Mouse (Mus musculus) liver, embryonic 12.5 days (tissue): Measurements from ENCODE around the gene Mei1. TPM values are rescaled to one million over a fixed set of nuclear protein-coding genes. Genes with fewer than 3 reads are reported as not detected.
A peak's percentile ranks its signal among the peaks of the same experiment; 100 is the strongest.

Experiments
- ATAC-seq: fragments of 200-750 bp; cut with Nextera tagmentation; 2 replicates; pipeline ENCODE4 v1.8.0; 2017; ENCODE audit warnings: moderate number of reproducible peaks, mild to moderate bottlenecking, moderate library complexity
- H3K27ac ChIP-seq: fragments of 300-500 bp; sonication (generic); 2 replicates; pipeline ENCODE4 v1.5.1; 2016; ENCODE audit warnings: mild to moderate bottlenecking
- H3K27me3 ChIP-seq: fragments of 300-500 bp; sonication (generic); replicated peaks from 2 replicates; pipeline ENCODE4 v1.6.1; 2016; ENCODE audit warnings: mild to moderate bottlenecking, moderate library complexity
- H3K36me3 ChIP-seq: fragments of 300-500 bp; sonication (generic); 2 replicates; pipeline ENCODE4 v1.6.1; 2016; ENCODE audit warnings: mild to moderate bottlenecking, moderate library complexity
- H3K4me1 ChIP-seq: fragments of 300-500 bp; sonication (generic); 2 replicates; pipeline ENCODE4 v1.6.1; 2016
- H3K4me2 ChIP-seq: fragments of 300-500 bp; sonication (generic); 2 replicates; pipeline ENCODE4 v1.6.1; 2016; ENCODE audit warnings: mild to moderate bottlenecking, moderate library complexity
- H3K4me3 ChIP-seq: fragments of 300-500 bp; sonication (generic); 2 replicates; pipeline ENCODE4 v1.5.1; 2016; ENCODE audit warnings: mild to moderate bottlenecking, moderate library complexity
- H3K9ac ChIP-seq: fragments of 300-500 bp; sonication (generic); 2 replicates; pipeline ENCODE4 v1.6.1; 2016; ENCODE audit warnings: mild to moderate bottlenecking, moderate library complexity
- H3K9me3 ChIP-seq: fragments of 300-500 bp; sonication (generic); replicated peaks from 2 replicates; pipeline ENCODE4 v1.6.1; 2016; ENCODE audit warnings: mild to moderate bottlenecking, moderate library complexity
- WGBS: fragments of 180-500 bp; shearing (Covaris S2); methylation state at CpG from one replicate; pipeline ENCODE4 v1.1.7; 2016; ENCODE audit not compliant: insufficient replicate concordance; 5-methylcytosine and 5-hydroxymethylcytosine counted together
- polyA plus RNA-seq: library from polyadenylated mRNA; unstranded; fragments of >200 nt; fragmentation: Nextera tagmentation; extraction: Ambion mirVana; gene quantifications from 2 replicates; pipeline ENCODE4 v1.2.1, GENCODE M21; 2016

Gene Mei1
- polyA plus RNA-seq, 1 experiment from 2014 or later: not detected

DNA sequence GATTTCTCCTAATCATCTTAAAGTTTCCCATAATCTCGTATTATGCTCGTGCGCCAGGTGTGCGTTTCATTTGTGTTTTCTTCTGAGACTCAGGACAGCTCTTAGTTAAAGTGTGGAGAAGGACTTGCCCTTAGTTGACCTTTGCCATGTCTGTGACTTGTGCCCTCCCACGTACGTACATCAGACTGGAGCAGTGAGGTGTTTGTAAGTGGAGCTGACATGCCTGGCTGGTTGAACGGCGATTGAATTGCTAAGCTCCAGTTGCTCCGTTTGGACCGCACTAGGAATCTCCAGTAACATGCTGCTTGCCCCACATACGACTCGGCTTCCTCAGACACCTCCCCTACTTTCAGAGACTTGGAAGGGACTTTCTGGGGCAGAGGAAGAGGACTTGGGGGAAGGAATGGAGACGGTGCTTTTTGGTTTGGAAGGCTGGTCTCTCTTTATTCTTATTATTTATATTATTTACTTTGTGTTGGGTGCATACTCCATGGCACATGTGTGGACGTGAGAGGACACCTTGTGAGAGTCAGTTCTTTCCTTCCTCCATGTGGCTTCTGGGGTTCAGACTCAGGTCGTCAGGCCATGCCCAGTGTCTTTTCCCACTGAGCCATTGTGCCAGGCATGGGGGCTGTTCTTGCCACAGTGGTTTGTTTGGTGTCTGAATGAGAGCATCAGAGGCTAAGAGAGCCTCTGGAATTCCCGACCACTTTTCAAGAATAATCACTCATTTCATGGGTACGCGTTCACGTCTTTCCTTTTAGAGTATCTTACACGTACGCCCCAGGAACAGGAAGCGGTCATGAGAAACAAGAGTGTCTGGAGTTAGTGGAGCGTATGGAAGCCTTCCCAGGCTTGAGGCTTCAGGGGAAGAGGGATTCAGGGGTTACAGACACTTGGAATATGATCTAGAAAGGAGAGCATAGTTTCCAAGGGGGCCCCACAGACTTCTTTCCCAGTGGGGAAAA lies 97.7 kb downstream of the Mei1 start:
- no peak overlapping the region for H3K9ac ChIP-seq
- H3K4me2 ChIP-seq: no peak overlapping the region
- no peak for ATAC-seq
- H3K9me3 ChIP-seq: no peaks in the 10 kb centered on the region
- H3K27ac ChIP-seq: peak overlapping the region; percentile 96; the same call in 1 of the 2 replicates
- H3K36me3 ChIP-seq: peaks cover 38% of the 10 kb centered on the region
- no peak overlapping the region for H3K4me3 ChIP-seq
- peaks cover 67% of the 10 kb centered on the region for H3K4me1 ChIP-seq
- 85% methylated on average over 23 of the region's 23 CpGs for WGBS
- H3K27me3 ChIP-seq: no peaks in the 10 kb centered on the region

DNA sequence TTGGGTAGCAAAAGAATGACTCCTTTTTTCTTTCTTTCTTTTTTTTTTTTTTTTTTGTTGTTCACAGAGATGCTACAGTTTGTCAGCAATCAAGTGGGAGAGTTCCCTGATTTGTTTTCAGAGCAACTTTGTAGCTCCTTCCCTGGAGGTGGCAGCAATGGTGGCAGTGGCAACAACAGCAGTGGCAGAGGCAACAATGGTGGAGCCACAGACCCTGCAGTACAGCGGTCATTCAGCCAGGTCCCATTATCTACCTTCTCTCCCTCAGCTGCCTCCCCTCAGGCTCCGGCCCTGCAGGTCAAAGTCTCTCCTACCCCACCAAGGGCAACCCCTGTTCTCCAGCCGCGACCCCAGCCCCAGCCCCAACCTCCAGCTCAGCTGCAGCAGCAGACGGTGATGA lies 99.9 kb downstream of the Mei1 start:
- Histone ChIP-seq H3K4me1 (peaks cover 45% of the 10 kb centered on the region), H3K4me2 (no peak overlapping the region), H3K27me3 (no peaks in the 10 kb centered on the region), H3K4me3 (no peak overlapping the region), H3K36me3 (peaks cover 59% of the 10 kb centered on the region), H3K9ac (no peak overlapping the region), H3K27ac (no peak overlapping the region), H3K9me3 (no peaks in the 10 kb centered on the region)
- ATAC-seq: no peak
- WGBS: 87% methylated on average over 5 of the region's 5 CpGs

GRCm38 (mm10) chr15:82170437-82171377 lies 100.9 kb downstream of the Mei1 start:
- Histone ChIP-seq H3K4me2 (no peak overlapping the region), H3K27ac (no peak overlapping the region)

DNA sequence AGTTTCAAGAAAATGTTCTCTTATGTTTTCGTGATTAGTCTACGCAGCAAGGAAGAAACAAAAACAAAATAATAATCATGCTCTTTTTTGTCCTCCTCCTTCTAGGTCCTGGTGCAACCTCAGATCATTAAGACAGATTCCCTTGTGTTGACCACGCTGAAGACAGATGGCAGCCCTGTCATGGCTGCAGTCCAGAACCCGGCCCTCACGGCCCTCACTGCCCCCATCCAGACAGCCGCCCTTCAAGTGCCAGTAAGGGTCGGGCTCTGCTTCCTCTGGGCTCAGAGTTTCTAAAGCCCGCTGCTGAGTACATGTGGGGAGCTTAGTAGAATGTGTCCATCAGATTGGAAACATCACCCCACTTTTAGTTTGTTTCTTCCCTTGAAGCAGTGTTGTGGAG lies 102.9 kb downstream of the Mei1 start:
- no peak overlapping the region for H3K9ac ChIP-seq
- H3K4me1 ChIP-seq: peaks cover 15% of the 10 kb centered on the region
- no peak for ATAC-seq
- WGBS: 90% methylated on average over 8 of the region's 8 CpGs
- no peaks in the 10 kb centered on the region for H3K9me3 ChIP-seq
- H3K4me3 ChIP-seq: no peak overlapping the region
- H3K27me3 ChIP-seq: no peaks in the 10 kb centered on the region
- H3K36me3 ChIP-seq: peaks cover 82% of the 10 kb centered on the region
- H3K4me2 ChIP-seq: no peak overlapping the region
- 0 out of 2 replicates have a peak overlapping the region, but pooled peaks have one; percentile 1 for H3K27ac ChIP-seq

More at GRCm38 (mm10) chr15:82170437-82171377, 100.9 kb downstream of the Mei1 start:
- WGBS: 91% methylated on average over 36 of the region's 36 CpGs
- Histone ChIP-seq H3K4me3 (no peak overlapping the region), H3K36me3 (peaks cover 69% of the 10 kb centered on the region), H3K27me3 (no peaks in the 10 kb centered on the region), H3K9me3 (no peaks in the 10 kb centered on the region), H3K4me1 (peaks cover 35% of the 10 kb centered on the region), H3K9ac (no peak overlapping the region)
- ATAC-seq: no peak

GRCm38 (mm10) chr15:82175091-82175490 lies 105.3 kb downstream of the Mei1 start:
- 88% methylated on average over 9 of the region's 9 CpGs for WGBS
- ATAC-seq: no peak

More at GRCm38 (mm10) chr15:82175091-82175490, 105.3 kb downstream of the Mei1 start:
- Histone ChIP-seq H3K9me3 (0 out of 2 replicates have a peak, but pooled peaks cover 3% of the 10 kb centered on the region), H3K27ac (no peak overlapping the region), H3K36me3 (peaks cover 98% of the 10 kb centered on the region), H3K9ac (no peak overlapping the region), H3K4me3 (no peak overlapping the region), H3K4me2 (no peak overlapping the region), H3K4me1 (no peaks in the 10 kb centered on the region), H3K27me3 (no peaks in the 10 kb centered on the region)

Other genes starting within 250 kb of the Mei1 start
- 12.8 and 14.5 TPM in 2 replicates for gene Tob2, start 211.2 kb upstream of the Mei1 start, polyA plus RNA-seq
- 140 and 145 TPM in 2 replicates for gene Phf5a, start 198.1 kb upstream of the Mei1 start, polyA plus RNA-seq
- gene Aco2, start 197.7 kb upstream of the Mei1 start, polyA plus RNA-seq: 131 and 132 TPM in 2 replicates
- gene Polr3h, start 143.8 kb upstream of the Mei1 start, polyA plus RNA-seq: 87.2 and 96.3 TPM in 2 replicates
- gene Csdc2, start 133.2 kb upstream of the Mei1 start, polyA plus RNA-seq: 1.8 and 2.5 TPM in 2 replicates
- 24.6 and 28.0 TPM in 2 replicates for gene Pmm1, start 109.1 kb upstream of the Mei1 start, polyA plus RNA-seq
- gene 1700029P11Rik, start 89.5 kb upstream of the Mei1 start, polyA plus RNA-seq: not detected in 2 replicates
- 94.9 and 98.7 TPM in 2 replicates for gene Xrcc6, start 82.2 kb upstream of the Mei1 start, polyA plus RNA-seq
- 19.6 and 21.8 TPM in 2 replicates for gene Desi1, start 36.1 kb upstream of the Mei1 start, polyA plus RNA-seq
- 232 and 235 TPM in 2 replicates for gene Snu13, start 22.4 kb upstream of the Mei1 start, polyA plus RNA-seq
- not detected in 2 replicates for gene 4930407I10Rik, start 10.8 kb upstream of the Mei1 start, polyA plus RNA-seq
- 12.2 TPM in 2 replicates for gene Ccdc134, start 57.9 kb downstream of the Mei1 start, polyA plus RNA-seq
- 96.9 and 99.4 TPM in 2 replicates for gene Srebf2, start 77.2 kb downstream of the Mei1 start, polyA plus RNA-seq
- gene Shisa8, start 142.8 kb downstream of the Mei1 start, polyA plus RNA-seq: 0.31 and 0.37 TPM in 2 replicates
- 0.30 TPM in 2 replicates for gene Tnfrsf13c, start 154.4 kb downstream of the Mei1 start, polyA plus RNA-seq
- 48.3 and 51.2 TPM in 2 replicates for gene Cenpm, start 174.8 kb downstream of the Mei1 start, polyA plus RNA-seq
- gene 1500009C09Rik, start 182.4 kb downstream of the Mei1 start, polyA plus RNA-seq: not detected in 2 replicates
- gene Sept3, start 204.9 kb downstream of the Mei1 start, polyA plus RNA-seq: 0.81 and 1.4 TPM in 2 replicates
- 0.22 and 0.31 TPM in 2 replicates for gene Wbp2nl, start 229.0 kb downstream of the Mei1 start, polyA plus RNA-seq